Mouse (Mus musculus): ENCODE measurements around the gene Actbl2. TPM values are rescaled to one million over a fixed set of nuclear protein-coding genes. Genes with fewer than 3 reads are reported as not detected.

Actbl2 gene
- polyA plus RNA-seq, 1 experiment from 2014 or later, result not detected

DNA sequence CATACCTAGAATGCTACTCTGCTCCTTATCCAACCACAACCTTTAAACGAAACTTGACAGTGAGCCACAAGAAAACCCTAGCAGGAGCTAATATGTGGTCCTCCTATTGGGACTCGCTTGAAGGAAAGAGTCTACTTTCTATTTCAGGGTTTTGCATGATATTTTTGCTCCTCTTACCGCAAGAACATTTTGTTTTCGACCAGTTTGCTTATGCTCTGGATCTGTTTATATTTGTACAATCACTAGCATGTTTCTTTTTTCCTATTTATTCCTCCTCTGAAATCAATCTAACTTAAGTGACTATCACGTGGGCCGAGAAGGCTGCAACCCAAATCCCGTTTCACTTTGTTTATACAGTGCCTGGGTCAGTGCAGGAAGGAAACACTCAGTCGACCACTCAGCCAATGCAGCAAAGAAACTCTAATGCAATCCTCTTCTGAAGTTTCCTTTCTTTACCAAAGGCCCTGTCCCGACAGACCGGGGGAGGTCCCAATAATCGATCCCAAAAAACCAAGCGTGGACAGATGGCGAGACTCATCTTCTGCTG lies 15.0 kb downstream of the Actbl2 start:
- Histone ChIP-seq H3K9ac (replicated peaks) (no peak overlapping the region), H3K4me2 (no peak overlapping the region), H3K36me3 (no peaks in the 10 kb centered on the region), H3K27me3 (no peaks in the 10 kb centered on the region), H3K27ac (no peak overlapping the region), H3K4me3 (replicated peaks) (no peak overlapping the region), H3K9me3 (no peaks in the 10 kb centered on the region), H3K4me1 (replicated peaks) (peaks cover 12% of the 10 kb centered on the region)
- no peak for ATAC-seq (ENCODE audit: insufficient number of reproducible peaks, insufficient read depth, low FRiP score, low TSS enrichment, low read depth)
- 80% methylated on average over 13 of the region's 13 CpGs for WGBS

DNA sequence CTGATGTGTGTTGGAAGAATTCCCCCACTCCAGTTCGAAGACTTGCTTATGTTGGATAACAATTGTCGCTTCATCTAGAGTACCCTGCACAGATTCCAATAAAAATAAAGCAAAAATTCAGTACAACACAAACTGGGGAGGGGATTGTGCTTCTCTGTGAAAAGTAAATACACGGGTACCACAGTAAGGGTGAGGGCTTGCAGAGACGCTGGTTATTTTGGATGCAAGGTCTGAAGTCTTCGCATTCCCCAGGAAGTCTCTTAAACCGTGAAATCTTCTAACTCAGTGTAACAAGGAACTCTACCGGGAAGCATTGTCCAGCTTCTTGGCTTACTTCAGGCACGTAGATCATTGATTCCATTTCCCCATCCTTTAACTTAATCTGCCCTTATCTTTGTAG lies 17.1 kb downstream of the Actbl2 start:
- Histone ChIP-seq H3K9me3 (no peaks in the 10 kb centered on the region), H3K4me1 (replicated peaks) (peaks cover 8% of the 10 kb centered on the region), H3K27me3 (no peaks in the 10 kb centered on the region), H3K27ac (no peak overlapping the region), H3K36me3 (no peaks in the 10 kb centered on the region), H3K4me3 (replicated peaks) (no peak overlapping the region), H3K9ac (replicated peaks) (no peak overlapping the region), H3K4me2 (no peak overlapping the region)
- WGBS, result 79% methylated on average over 8 of the region's 8 CpGs
- ATAC-seq (ENCODE audit: insufficient number of reproducible peaks, insufficient read depth, low FRiP score, low TSS enrichment, low read depth), result no peak

DNA sequence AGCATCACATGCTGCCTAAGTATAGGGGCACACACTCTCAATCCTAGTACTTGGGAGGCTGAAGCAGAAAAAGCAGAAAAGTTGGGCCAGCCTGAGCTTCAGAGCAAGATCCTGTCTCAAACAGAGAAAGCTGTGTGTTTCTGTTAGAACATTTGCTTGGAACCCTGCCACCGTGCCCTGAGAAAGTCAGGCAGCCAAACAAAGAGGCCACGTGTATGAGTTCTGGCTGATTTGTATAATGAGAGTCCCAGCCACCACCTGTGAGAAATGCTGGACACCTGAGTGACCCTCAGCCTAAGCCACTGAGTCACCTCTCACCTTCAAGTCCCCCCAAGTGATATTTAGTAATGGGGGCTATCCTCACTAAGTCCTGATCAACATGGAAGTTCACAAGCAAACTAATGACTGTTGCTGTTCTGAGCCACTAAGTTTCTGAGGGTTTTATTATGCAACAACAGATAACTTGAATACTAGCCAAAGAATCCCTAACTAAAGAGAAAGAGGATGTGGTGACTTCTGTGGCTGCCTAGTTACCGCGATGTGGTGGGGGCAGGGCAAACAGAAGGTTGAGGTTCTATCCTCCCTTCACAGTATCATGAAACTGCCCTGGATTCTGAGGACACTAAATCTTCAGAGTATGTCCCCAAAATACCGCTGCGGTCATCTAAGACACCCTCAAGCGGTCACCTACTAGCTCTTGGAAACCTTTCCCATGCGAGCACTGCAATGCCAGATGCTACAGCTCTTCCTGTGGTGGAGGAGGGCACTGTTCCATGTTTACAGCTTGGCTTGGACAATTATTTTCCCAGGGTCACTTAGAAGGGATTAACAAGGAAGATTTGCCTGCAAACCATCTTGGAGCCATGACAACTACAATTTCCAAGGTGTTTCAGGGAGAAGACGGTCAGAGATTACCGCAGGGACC lies 31.9 kb downstream of the Actbl2 start:
- no peaks in the 10 kb centered on the region for H3K27me3 ChIP-seq
- no peak overlapping the region for H3K9ac ChIP-seq (replicated peaks)
- WGBS, result 90% methylated on average over 10 of the region's 10 CpGs
- no peak overlapping the region for H3K27ac ChIP-seq
- peaks cover 6% of the 10 kb centered on the region; the same call in 1 of the 2 replicates for H3K9me3 ChIP-seq
- no peaks in the 10 kb centered on the region for H3K36me3 ChIP-seq
- no peak overlapping the region for H3K4me2 ChIP-seq
- peaks cover 11% of the 10 kb centered on the region for H3K4me1 ChIP-seq (replicated peaks)
- no peak overlapping the region for H3K4me3 ChIP-seq (replicated peaks)
- no peak for ATAC-seq (ENCODE audit: insufficient number of reproducible peaks, insufficient read depth, low FRiP score, low TSS enrichment, low read depth)

DNA sequence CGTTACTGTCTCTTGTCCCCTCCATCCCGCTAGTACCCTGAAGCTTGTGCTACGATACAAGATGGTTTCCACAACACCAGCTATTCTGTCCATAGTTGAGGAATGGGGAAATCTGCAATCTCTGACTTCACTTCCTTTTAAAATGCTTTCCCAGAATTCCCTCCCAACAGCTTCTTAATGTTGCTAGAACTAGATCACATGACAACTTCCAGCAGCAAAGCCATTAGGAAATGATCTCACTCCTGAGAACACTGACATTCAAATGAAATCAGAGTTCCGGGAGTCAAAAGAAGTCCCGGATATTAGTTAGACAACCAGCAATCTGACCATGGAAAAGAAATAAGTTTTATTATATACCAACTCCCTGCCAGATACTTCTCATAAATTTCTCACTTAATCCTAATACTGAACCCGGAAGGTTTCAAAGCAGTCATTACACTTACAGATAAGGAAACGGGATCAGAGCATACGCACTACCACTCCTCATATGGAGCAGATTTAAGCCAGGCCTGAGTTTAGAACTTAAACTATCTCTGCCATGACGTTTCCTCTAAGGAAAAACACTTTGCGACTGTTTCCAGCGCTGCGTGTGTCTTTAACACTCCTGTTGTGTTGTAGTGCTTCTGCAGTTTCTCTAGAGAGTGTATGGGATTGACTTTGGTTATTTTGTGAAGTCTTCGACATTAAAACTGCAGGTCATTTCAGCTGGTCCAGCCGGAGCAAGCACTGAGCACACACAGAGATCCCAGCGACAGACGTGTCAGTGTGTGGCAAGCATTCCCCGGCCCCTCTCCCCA lies 36.5 kb downstream of the Actbl2 start:
- peaks cover 26% of the 10 kb centered on the region for H3K4me1 ChIP-seq (replicated peaks)
- H3K27ac ChIP-seq, result peak overlapping the region; percentile 90
- no peaks in the 10 kb centered on the region for H3K36me3 ChIP-seq
- no peak overlapping the region for H3K4me2 ChIP-seq
- no peak for ATAC-seq (ENCODE audit: insufficient number of reproducible peaks, insufficient read depth, low FRiP score, low TSS enrichment, low read depth)
- 56% methylated on average over 17 of the region's 17 CpGs for WGBS
- no peak overlapping the region for H3K4me3 ChIP-seq (replicated peaks)
- no peaks in the 10 kb centered on the region for H3K9me3 ChIP-seq
- no peak overlapping the region for H3K9ac ChIP-seq (replicated peaks)
- H3K27me3 ChIP-seq, result no peaks in the 10 kb centered on the region

DNA sequence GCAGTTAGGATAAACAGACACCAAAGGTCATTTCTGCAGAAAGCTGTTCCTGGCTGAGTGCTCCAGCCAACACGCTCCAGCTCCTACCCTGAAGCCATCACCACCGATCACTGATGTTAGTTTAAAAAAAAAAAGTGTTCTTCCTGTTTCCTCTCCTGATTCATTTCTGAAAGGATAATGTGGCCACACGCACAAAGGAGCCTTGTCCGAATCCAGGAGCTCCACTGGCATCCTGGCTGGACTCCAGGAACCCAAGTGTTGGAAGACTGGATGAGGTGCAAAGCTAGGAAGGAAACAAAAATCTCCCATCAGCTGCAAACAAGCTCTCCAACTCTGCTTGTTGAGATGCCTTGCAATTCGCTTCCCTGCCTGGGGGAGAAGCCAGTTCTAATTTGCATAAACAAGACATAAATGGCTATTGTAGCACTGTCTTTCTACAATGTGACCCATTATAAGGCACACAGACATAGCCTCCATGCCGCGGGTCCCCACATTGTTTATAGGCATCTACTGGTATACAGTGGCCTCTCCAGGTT lies 37.2 kb downstream of the Actbl2 start:
- Histone ChIP-seq H3K9ac (replicated peaks) (no peak overlapping the region), H3K4me3 (replicated peaks) (no peak overlapping the region), H3K27ac (peak overlapping the region; percentile 90), H3K27me3 (no peaks in the 10 kb centered on the region), H3K4me1 (replicated peaks) (peaks cover 26% of the 10 kb centered on the region), H3K9me3 (no peaks in the 10 kb centered on the region), H3K36me3 (no peaks in the 10 kb centered on the region), H3K4me2 (no peak overlapping the region)
- 0 out of 2 replicates have a peak, but pooled peaks have one; percentile 59 for ATAC-seq (ENCODE audit: insufficient number of reproducible peaks, insufficient read depth, low FRiP score, low TSS enrichment, low read depth)
- WGBS, result 51% methylated on average over 7 of the region's 7 CpGs

DNA sequence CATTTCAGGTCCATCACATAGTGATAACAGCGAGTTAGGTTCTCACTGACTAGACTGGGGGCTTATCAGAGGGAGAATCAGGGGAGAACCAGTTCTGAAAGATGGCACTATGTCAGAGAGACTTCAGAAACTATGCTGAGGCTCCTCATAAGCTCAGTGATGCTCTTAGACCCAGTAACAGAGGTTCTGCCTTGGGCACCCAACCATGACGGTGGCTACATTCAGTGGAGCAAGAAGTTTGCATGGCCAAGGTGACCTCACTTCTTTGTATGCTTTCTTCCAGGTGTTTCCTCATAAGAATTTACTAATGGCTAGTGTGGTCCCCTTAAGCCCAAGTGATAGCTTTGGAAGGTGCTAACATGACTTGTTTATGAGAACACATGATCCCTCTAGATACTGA lies 38.7 kb downstream of the Actbl2 start:
- Histone ChIP-seq H3K4me2 (no peak overlapping the region), H3K27ac (no peak overlapping the region), H3K9me3 (no peaks in the 10 kb centered on the region), H3K4me3 (replicated peaks) (no peak overlapping the region), H3K36me3 (no peaks in the 10 kb centered on the region), H3K9ac (replicated peaks) (no peak overlapping the region), H3K4me1 (replicated peaks) (peaks cover 30% of the 10 kb centered on the region), H3K27me3 (no peaks in the 10 kb centered on the region)
- 91% methylated on average over 2 of the region's 2 CpGs for WGBS
- ATAC-seq (ENCODE audit: insufficient number of reproducible peaks, insufficient read depth, low FRiP score, low TSS enrichment, low read depth), result no peak

DNA sequence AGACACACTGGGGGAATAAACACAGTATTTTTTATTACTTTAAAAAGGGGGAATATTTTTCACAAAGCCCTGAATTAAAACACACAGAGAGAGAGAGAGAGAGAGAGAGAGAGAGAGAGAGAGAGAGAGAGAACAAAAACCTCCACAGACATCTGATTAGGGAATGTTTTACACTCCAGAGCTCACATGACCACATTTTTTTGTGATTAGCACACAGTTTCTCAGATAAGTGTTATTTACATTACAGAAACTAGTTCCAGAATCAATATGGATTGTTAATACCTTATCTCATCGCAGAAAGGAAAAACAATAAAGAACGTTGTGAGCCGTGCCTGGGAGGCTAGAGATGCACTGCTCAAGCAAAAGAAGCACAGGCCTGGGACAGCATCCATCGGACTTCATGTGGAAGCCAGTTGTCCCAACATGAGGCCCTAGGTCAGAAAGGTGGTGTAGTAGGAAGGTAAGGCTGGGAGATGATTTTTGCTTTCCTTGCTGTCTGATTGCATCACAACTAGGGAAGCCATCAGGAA lies 40.2 kb downstream of the Actbl2 start:
- peaks cover 41% of the 10 kb centered on the region for H3K4me1 ChIP-seq (replicated peaks)
- no peaks in the 10 kb centered on the region for H3K9me3 ChIP-seq
- H3K27me3 ChIP-seq, result no peaks in the 10 kb centered on the region
- H3K9ac ChIP-seq (replicated peaks), result no peak overlapping the region
- H3K4me2 ChIP-seq, result no peak overlapping the region
- H3K4me3 ChIP-seq (replicated peaks), result no peak overlapping the region
- no peaks in the 10 kb centered on the region for H3K36me3 ChIP-seq
- 79% methylated on average over 4 of the region's 4 CpGs for WGBS
- ATAC-seq (ENCODE audit: insufficient number of reproducible peaks, insufficient read depth, low FRiP score, low TSS enrichment, low read depth), result no peak
- no peak overlapping the region for H3K27ac ChIP-seq

DNA sequence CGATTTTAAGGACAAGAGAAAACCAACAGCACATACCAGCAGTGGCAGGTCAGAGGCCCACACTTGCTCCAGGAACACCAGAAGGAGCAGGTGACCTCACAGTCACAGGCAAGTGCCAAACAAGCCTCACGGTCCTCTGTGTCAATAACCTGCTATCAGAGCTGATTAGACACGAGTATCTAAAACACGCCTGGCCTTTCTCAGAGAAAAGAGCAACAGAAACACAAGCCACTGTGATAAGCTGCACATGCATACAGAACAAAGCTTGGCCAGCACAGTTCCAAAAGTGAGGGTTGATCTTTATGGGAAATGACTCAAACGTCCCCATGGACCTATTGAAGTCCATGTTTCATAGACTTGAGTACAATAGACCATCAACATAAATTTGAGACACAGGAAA lies 41.2 kb downstream of the Actbl2 start:
- Histone ChIP-seq H3K27ac (no peak overlapping the region), H3K9me3 (no peaks in the 10 kb centered on the region), H3K4me1 (replicated peaks) (peaks cover 44% of the 10 kb centered on the region), H3K36me3 (no peaks in the 10 kb centered on the region), H3K4me2 (no peak overlapping the region), H3K4me3 (replicated peaks) (no peak overlapping the region), H3K9ac (replicated peaks) (no peak overlapping the region), H3K27me3 (no peaks in the 10 kb centered on the region)
- no peak for ATAC-seq (ENCODE audit: insufficient number of reproducible peaks, insufficient read depth, low FRiP score, low TSS enrichment, low read depth)
- 62% methylated on average over 5 of the region's 5 CpGs for WGBS

DNA sequence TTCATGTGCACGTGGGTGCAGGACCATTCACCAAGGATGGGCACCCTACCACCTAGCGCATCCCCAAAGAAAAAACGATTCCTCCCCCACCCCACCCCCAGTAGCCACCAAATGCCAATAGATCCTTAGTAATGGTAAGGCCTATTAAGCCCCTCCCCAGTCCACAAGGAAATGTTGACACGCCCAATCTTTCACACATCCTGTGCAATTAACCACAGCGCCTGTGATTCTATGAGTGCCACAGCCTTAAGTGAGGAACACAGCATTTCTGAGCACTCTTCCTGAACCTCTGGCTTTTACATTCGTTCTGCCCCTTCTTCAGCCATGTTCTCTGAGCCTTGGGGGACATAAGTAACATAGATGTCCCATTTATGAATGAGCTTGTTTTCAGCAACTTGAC lies 42.8 kb downstream of the Actbl2 start:
- no peak for ATAC-seq (ENCODE audit: insufficient number of reproducible peaks, insufficient read depth, low FRiP score, low TSS enrichment, low read depth)

DNA sequence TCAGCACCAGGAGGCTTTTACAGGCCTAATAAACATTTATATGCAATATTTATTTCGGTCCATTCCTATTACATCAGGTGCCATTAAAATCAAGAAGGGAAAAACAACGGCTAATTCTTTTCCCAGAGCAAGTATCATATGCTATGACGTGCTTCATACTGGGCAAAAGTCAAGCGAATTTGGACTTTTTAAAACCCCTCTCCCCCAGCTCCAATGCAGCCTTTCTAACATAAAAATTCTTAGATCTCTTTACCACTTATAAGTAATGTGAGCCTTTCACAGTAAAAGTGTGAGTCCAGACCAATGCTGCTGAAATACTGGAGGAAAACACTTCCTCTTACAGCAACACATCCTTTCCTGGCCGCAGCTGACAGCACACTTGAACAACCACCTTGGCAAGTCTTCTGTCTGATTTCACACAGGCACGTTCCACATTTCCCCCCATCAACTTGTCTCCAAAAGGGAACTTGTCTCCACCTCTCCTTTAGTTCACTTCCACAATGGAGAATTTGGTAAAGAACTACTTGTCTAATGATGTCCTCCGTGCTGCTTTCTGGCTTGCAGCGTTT lies 44.4 kb downstream of the Actbl2 start:
- no peak overlapping the region for H3K4me3 ChIP-seq (replicated peaks)
- no peaks in the 10 kb centered on the region for H3K9me3 ChIP-seq
- ATAC-seq (ENCODE audit: insufficient number of reproducible peaks, insufficient read depth, low FRiP score, low TSS enrichment, low read depth), result peak; percentile 82
- no peaks in the 10 kb centered on the region for H3K27me3 ChIP-seq
- WGBS, result 47% methylated on average over 8 of the region's 8 CpGs
- H3K27ac ChIP-seq, result peak overlapping the region; percentile 77
- H3K4me1 ChIP-seq (replicated peaks), result peaks cover 28% of the 10 kb centered on the region
- no peak overlapping the region for H3K9ac ChIP-seq (replicated peaks)
- no peaks in the 10 kb centered on the region for H3K36me3 ChIP-seq
- H3K4me2 ChIP-seq, result peak overlapping the region; percentile 15

More for the DNA sequence above, 42.8 kb downstream of the Actbl2 start:
- no peak overlapping the region for H3K4me2 ChIP-seq
- 79% methylated on average over 6 of the region's 6 CpGs for WGBS
- no peaks in the 10 kb centered on the region for H3K27me3 ChIP-seq
- H3K4me1 ChIP-seq (replicated peaks), result peaks cover 28% of the 10 kb centered on the region
- H3K27ac ChIP-seq, result no peak overlapping the region
- no peak overlapping the region for H3K9ac ChIP-seq (replicated peaks)
- no peaks in the 10 kb centered on the region for H3K36me3 ChIP-seq
- H3K9me3 ChIP-seq, result no peaks in the 10 kb centered on the region
- no peak overlapping the region for H3K4me3 ChIP-seq (replicated peaks)

Measured in limb, embryonic 12.5 days (tissue).